Mouse (Mus musculus) kidney, embryonic 16.5 days (tissue): ENCODE results near the gene Ugt1a5. TPM values are rescaled to one million over a fixed set of nuclear protein-coding genes. Genes with fewer than 3 reads are reported as not detected.

Experiments used
- ATAC-seq: fragments of 200-750 bp; cut with Nextera tagmentation; 2 replicates; pipeline ENCODE4 v1.8.0; 2017; ENCODE audit warnings: moderate TSS enrichment; ENCODE audit not compliant: low FRiP score, low TSS enrichment
- H3K27ac ChIP-seq: fragments of 300-500 bp; sonication (generic); 2 replicates; pipeline ENCODE4 v1.5.1; 2014; ENCODE audit warnings: low read length
- H3K27me3 ChIP-seq: fragments of 300-500 bp; sonication (generic); 2 replicates; pipeline ENCODE4 v1.6.1; 2014; ENCODE audit warnings: low read length, control low read depth, mixed read lengths; ENCODE audit not compliant: insufficient read depth
- H3K36me3 ChIP-seq: fragments of 300-500 bp; sonication (generic); 2 replicates; pipeline ENCODE4 v1.6.1; 2014; ENCODE audit warnings: low read length, control low read depth, mixed read lengths; ENCODE audit not compliant: insufficient read depth
- H3K4me1 ChIP-seq: fragments of 300-500 bp; sonication (generic); 2 replicates; pipeline ENCODE4 v1.6.1; 2014; ENCODE audit warnings: low read length, control low read depth, mixed read lengths; ENCODE audit not compliant: insufficient read depth
- H3K4me2 ChIP-seq: fragments of 300-500 bp; sonication (generic); replicated peaks from 2 replicates; pipeline ENCODE4 v1.6.1; 2014; ENCODE audit warnings: low read depth, low read length
- H3K4me3 ChIP-seq: fragments of 300-500 bp; sonication (generic); 2 replicates; pipeline ENCODE4 v1.5.1; 2014; ENCODE audit warnings: mild to moderate bottlenecking, low read length
- H3K9ac ChIP-seq: fragments of 300-500 bp; sonication (generic); replicated peaks from 2 replicates; pipeline ENCODE4 v1.6.1; 2014; ENCODE audit warnings: low read length
- H3K9me3 ChIP-seq: fragments of 300-500 bp; sonication (generic); 2 replicates; pipeline ENCODE4 v1.6.1; 2016; ENCODE audit warnings: low read length, control low read depth
- WGBS: fragments of 180-500 bp; shearing (Covaris S2); extraction: QIAGEN DNeasy Blood & Tissue Kit; methylation state at CpG from one replicate; pipeline ENCODE4 v1.1.7; 2014; 5-methylcytosine and 5-hydroxymethylcytosine counted together
- polyA plus RNA-seq: library from polyadenylated mRNA; unstranded; fragments of >200 nt; fragmentation: Nextera tagmentation; extraction: Ambion mirVana; gene quantifications from 2 replicates; pipeline ENCODE4 v1.2.1, GENCODE M21; 2015

Gene Ugt1a5
- polyA plus RNA-seq, 1 experiment from 2014 or later, result not detected

DNA sequence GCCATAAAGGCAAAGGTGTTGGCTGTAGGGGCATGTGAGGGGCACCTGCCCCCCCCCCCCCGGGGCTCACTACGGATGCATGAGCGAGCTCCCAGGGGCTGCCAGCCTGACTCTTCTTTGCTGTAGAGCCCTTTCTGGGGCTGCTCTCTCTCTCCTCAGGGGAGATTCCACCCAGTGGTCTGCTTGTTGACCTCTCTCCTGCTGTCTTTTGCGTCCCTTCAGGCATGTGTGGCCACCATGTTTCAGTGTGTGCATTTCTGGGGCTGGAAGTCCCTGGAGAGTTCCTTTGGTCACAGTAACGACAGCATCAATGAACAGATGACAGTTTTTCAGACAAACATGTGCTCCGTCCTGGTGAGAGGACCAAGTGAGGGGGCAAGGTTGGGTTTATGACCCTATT is 92.5 kb downstream of the Ugt1a5 start:
- Histone ChIP-seq H3K9me3 (peaks cover 29% of the 10 kb centered on the region), H3K27ac (no peak overlapping the region), H3K36me3 (peaks cover 38% of the 10 kb centered on the region), H3K4me2 (no peak overlapping the region), H3K9ac (no peak overlapping the region), H3K4me1 (peaks cover 17% of the 10 kb centered on the region), H3K27me3 (no peaks in the 10 kb centered on the region), H3K4me3 (no peak overlapping the region)
- 68% methylated on average over 6 of the region's 6 CpGs for WGBS
- no peak for ATAC-seq

DNA sequence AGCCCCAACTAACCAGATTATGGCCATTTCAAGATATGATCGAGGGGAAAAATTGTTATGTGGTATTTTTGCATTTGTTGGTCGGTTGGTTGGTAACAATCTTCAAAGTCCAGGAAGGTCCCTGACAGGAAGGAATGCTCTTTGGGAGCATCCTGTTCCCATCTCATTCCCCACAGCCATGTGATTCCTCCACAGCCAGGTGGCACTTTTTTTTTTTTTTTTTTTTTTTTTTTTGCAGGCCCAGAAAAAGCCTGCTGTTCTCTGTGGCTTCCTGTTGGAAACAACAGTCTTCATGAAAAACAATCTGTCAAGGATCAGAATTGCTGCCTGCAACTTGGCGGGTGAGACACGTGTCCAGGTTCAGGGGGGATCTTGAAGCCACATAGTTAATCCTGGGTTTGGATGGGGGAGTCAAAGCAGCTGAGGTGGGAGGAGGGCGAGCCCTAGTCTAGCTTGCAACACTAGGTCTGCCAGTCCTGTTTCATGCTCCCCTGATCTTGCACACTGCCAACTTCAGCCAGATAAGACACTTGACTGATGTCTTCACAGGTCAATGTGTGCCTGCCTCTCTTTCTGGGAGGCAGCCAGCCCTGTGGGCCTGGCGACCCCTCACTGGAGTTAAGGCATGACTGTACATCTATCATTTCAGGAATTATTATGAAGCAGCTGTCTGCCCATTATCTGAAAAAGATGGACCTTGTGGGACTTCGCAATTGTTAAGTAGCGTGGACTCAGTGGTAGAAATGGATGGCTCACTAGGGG is 93.2 kb downstream of the Ugt1a5 start:
- H3K27ac ChIP-seq, result peak overlapping the region; percentile 3; the same call in 1 of the 2 replicates
- 59% methylated on average over 8 of the region's 8 CpGs for WGBS

DNA sequence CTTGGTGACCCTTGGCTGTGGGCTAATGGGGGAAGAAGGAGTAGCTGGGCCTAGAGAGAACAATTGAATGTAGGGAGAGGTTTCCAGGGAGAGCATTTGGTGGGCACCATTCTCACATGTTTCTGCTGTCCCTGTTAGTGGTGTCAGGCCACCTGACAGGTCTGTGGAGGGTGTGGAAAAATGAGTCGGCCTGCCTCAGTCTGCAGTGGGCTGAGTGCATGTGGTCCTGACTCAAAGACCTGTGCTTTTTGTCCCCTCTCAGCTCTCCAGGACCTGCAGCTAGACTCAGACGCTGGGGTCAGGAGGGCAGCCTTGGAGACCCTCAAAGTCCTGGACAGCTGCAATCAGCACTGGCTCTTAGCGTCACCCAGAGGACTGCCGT is 93.8 kb downstream of the Ugt1a5 start:
- WGBS, result 73% methylated on average over 4 of the region's 4 CpGs
- Histone ChIP-seq H3K4me3 (no peak overlapping the region), H3K9ac (no peak overlapping the region), H3K27me3 (no peaks in the 10 kb centered on the region), H3K9me3 (peaks cover 19% of the 10 kb centered on the region), H3K36me3 (peaks cover 50% of the 10 kb centered on the region), H3K27ac (peak overlapping the region; percentile 3; the same call in 1 of the 2 replicates), H3K4me1 (peaks cover 17% of the 10 kb centered on the region), H3K4me2 (no peak overlapping the region)
- peak; percentile 7; the same call in 1 of the 2 replicates for ATAC-seq

More for the DNA sequence above, 93.2 kb downstream of the Ugt1a5 start:
- Histone ChIP-seq H3K36me3 (peaks cover 45% of the 10 kb centered on the region), H3K27me3 (no peaks in the 10 kb centered on the region), H3K9me3 (peaks cover 24% of the 10 kb centered on the region), H3K4me1 (peaks cover 17% of the 10 kb centered on the region), H3K4me2 (no peak overlapping the region), H3K4me3 (no peak overlapping the region), H3K9ac (no peak overlapping the region)
- peak; percentile 16 for ATAC-seq

DNA sequence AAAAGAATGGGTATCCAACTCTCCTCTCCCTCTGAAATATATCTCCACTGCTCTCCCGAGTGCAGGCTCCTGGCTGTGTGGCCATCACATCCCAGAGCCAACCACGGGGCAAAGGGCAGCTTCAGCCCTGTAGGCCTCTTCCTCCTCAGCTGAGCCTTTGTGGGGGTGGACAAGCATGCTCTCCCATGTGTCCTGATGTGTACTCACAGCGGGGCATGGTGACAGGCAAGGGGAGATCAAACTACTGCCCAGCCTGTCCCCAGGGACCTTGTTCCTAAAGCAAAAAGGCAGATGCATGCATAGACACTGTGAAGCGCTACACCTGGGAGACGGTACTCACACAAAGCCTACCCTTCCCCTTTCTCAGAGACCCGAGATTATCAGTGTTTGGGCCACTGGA is 94.3 kb downstream of the Ugt1a5 start:
- Histone ChIP-seq H3K4me2 (no peak overlapping the region), H3K27ac (no peak overlapping the region), H3K9ac (no peak overlapping the region), H3K4me3 (no peak overlapping the region), H3K27me3 (no peaks in the 10 kb centered on the region), H3K4me1 (peaks cover 17% of the 10 kb centered on the region), H3K36me3 (peaks cover 55% of the 10 kb centered on the region), H3K9me3 (peaks cover 14% of the 10 kb centered on the region)
- ATAC-seq, result peak; percentile 10; the same call in 1 of the 2 replicates
- WGBS, result 75% methylated on average over 6 of the region's 6 CpGs

DNA sequence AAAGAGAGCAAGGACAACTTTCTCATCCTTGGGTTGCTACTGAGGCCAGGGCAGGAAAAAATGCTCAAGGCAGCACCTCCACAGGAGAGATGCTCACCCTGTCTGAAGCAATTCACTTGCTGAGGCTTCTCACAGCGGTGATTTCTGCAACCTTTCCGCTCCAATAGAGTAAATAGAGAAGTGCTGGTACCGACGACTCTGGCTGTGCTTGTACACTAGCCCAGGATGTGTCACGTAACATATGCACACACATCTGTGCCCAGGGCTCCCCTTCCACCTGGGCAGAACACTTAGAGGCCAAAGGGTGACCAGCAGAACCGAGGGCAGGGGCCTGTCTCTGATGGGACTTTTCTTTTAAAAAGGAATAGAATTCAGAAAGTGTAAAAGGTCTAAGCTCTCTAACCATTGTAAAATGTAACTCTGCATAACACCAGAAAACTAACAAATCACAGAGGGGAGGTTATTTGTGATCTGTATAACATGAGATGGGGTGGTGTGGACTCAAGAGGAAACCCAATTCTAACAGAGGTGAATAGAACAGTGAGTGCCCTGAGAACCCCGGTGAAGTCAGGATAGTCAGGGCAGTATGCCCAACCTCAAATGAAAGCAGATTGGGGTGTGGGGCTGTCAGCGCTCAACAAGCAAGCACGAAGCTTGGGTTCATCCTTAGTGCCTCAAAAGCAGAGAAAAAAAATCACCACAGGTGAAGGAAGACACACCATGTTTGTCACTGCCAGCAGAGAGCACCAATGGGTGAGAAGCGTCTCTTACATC is 95.0 kb downstream of the Ugt1a5 start:
- WGBS, result 83% methylated on average over 10 of the region's 10 CpGs
- Histone ChIP-seq H3K4me1 (peaks cover 17% of the 10 kb centered on the region), H3K27ac (no peak overlapping the region), H3K27me3 (no peaks in the 10 kb centered on the region), H3K9me3 (peaks cover 8% of the 10 kb centered on the region), H3K4me3 (no peak overlapping the region), H3K4me2 (no peak overlapping the region), H3K36me3 (peaks cover 62% of the 10 kb centered on the region), H3K9ac (no peak overlapping the region)
- ATAC-seq, result no peak

DNA sequence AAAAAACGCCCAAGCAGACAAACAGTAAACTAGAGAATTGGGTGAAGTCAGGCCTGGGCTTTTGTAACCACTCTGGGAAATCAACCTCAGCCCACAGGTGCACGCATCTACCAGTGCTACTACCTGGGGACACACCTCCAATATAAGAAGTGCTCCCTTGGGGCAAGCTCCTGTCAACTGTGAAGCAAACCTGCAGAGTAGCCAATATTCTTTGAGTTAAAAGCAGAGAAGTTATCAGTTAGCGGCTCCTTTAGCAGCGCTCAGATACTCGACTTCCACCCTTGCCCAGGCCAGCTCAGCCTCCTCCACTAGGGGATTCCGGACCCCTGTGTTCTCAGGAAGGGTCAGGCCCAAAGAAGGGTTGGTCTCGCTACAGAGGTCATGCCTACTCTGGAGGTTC is 95.9 kb downstream of the Ugt1a5 start:
- no peak overlapping the region for H3K27ac ChIP-seq

DNA sequence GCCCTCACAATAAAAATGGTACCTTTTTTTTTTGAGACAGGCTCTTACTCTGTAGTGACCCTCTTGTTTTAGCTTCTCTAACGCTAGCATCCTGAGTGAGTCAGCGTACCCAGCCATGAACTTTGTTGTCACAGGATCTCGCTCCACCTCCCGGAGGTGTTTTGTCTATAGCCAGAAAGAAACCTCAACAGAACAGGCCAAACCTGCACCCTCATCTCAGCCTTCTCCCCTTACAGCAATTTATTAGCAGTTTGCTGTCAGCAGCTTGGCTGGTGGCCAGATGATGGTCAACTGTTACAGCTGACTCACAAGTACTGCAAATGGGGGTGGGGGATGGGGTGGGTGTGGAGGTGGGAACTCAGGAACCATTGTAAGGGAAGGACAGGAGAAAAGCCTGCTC is 96.4 kb downstream of the Ugt1a5 start:
- Histone ChIP-seq H3K36me3 (peaks cover 77% of the 10 kb centered on the region), H3K9me3 (no peaks in the 10 kb centered on the region), H3K4me3 (no peak overlapping the region), H3K27ac (no peak overlapping the region), H3K4me2 (no peak overlapping the region), H3K9ac (no peak overlapping the region), H3K27me3 (no peaks in the 10 kb centered on the region), H3K4me1 (peaks cover 17% of the 10 kb centered on the region)
- ATAC-seq, result no peak
- WGBS, result 54% methylated on average over 4 of the region's 4 CpGs

More for the DNA sequence above, 95.9 kb downstream of the Ugt1a5 start:
- no peak overlapping the region for H3K4me3 ChIP-seq
- H3K4me1 ChIP-seq, result peaks cover 17% of the 10 kb centered on the region
- H3K36me3 ChIP-seq, result peaks cover 71% of the 10 kb centered on the region
- H3K9ac ChIP-seq, result no peak overlapping the region
- no peak overlapping the region for H3K4me2 ChIP-seq
- H3K9me3 ChIP-seq, result no peaks in the 10 kb centered on the region
- ATAC-seq, result no peak
- WGBS, result 87% methylated on average over 7 of the region's 7 CpGs
- H3K27me3 ChIP-seq, result no peaks in the 10 kb centered on the region

DNA sequence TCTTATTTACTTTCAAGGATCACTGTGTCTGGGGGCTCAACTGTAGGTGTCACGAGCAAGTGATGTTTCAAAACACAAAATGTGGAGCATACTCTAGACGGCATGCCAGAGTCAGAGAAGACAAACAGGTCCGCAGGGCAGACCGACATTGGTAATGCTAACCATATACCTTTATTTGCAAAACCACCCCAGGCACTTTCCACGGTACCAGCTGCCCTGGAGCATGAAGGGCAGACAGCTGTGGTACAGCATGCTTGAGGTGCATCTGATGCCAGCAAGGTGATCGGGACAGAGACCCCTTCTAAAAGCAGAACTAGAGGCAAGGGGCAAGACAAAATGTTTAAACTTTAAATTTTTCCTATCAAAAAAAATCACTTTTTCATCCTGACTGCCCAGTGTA is 97.1 kb downstream of the Ugt1a5 start:
- no peak overlapping the region for H3K9ac ChIP-seq
- peaks cover 84% of the 10 kb centered on the region for H3K36me3 ChIP-seq
- peaks cover 17% of the 10 kb centered on the region for H3K4me1 ChIP-seq
- no peak overlapping the region for H3K4me3 ChIP-seq
- no peak overlapping the region for H3K4me2 ChIP-seq
- H3K9me3 ChIP-seq, result no peaks in the 10 kb centered on the region
- 73% methylated on average over 6 of the region's 6 CpGs for WGBS
- no peaks in the 10 kb centered on the region for H3K27me3 ChIP-seq
- H3K27ac ChIP-seq, result no peak overlapping the region
- ATAC-seq, result no peak

DNA sequence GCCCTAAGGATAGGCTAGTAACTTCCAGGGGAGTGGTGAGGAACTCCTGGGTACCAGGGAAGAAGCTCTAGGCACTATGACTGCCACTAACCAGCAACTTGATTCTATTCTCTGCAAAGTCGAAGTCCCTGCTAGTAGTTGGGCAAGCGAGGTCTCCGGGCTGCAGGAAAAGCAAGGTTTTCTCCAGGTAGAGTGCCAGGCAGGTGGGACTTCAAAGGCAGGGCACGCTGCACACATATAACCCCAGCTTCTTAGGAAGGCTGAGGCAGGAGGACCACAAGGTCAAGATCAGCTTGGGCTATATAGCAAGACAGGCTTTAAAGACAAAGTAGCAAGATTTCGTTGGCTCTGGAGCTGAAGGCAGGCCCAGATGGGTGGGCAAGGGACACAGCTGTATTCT is 98.0 kb downstream of the Ugt1a5 start:
- Histone ChIP-seq H3K4me3 (no peak overlapping the region), H3K27ac (no peak overlapping the region)

More for the DNA sequence above, 98.0 kb downstream of the Ugt1a5 start:
- no peak for ATAC-seq
- H3K9me3 ChIP-seq, result no peaks in the 10 kb centered on the region
- no peak overlapping the region for H3K9ac ChIP-seq
- peaks cover 92% of the 10 kb centered on the region for H3K36me3 ChIP-seq
- H3K27me3 ChIP-seq, result no peaks in the 10 kb centered on the region
- peaks cover 17% of the 10 kb centered on the region for H3K4me1 ChIP-seq
- WGBS, result 92% methylated on average over 5 of the region's 5 CpGs
- H3K4me2 ChIP-seq, result no peak overlapping the region
